Mouse (Mus musculus): ENCODE measurements around the gene Catsper3.

Catsper3 gene

GRCm38 (mm10) chr13:55826796-55827678 lies 42.7 kb downstream of the Catsper3 start:
- DNase-seq (ENCODE audit: low spot score) = no peak

- DNase-seq (ENCODE audit: low spot score) = no peak
Measured at GRCm38 (mm10) chr13:55827679-55828140, 43.3 kb downstream of the Catsper3 start.

- DNase-seq (ENCODE audit: low spot score) = peak; percentile 44
Measured at GRCm38 (mm10) chr13:55828141-55829017, 44.0 kb downstream of the Catsper3 start.

- DNase-seq (ENCODE audit: low spot score) = peak; percentile 35
Measured at GRCm38 (mm10) chr13:55829018-55829655, 44.8 kb downstream of the Catsper3 start.

- DNase-seq (ENCODE audit: low spot score) = peak; percentile 53
Measured at GRCm38 (mm10) chr13:55830081-55830832, 45.9 kb downstream of the Catsper3 start.

- DNase-seq (ENCODE audit: low spot score) = peak; percentile 50
Measured at GRCm38 (mm10) chr13:55830833-55831721, 46.7 kb downstream of the Catsper3 start.

- DNase-seq (ENCODE audit: low spot score) = peak; percentile 41
Measured at GRCm38 (mm10) chr13:55831722-55832160, 47.4 kb downstream of the Catsper3 start.

DNA sequence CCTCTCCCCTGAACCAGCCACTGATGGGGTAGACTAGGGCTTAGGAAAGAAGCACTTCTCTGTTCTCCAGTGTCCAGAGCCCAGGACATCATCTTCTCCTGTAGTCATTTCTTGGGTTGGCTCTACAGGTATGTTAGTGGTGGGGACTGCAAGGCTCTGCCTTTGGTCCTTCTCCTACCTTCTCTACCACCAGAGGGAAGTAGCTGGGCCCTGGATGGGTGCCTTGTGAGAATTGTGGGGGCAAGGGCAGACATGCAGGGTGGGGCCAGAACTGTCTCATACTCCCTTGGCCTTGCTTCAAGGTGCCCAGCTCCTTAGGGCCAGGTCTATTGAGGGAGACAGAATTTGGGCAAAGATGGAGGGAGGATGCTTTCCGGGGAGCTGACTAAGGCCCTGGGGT lies 48.2 kb downstream of the Catsper3 start:
- no peak for DNase-seq (ENCODE audit: low spot score)

GRCm38 (mm10) chr13:55833921-55834320 lies 49.6 kb downstream of the Catsper3 start:
- DNase-seq (ENCODE audit: low spot score) = no peak

- DNase-seq (ENCODE audit: low spot score) = no peak
Measured at GRCm38 (mm10) chr13:55834667-55835066, 50.3 kb downstream of the Catsper3 start.

DNA sequence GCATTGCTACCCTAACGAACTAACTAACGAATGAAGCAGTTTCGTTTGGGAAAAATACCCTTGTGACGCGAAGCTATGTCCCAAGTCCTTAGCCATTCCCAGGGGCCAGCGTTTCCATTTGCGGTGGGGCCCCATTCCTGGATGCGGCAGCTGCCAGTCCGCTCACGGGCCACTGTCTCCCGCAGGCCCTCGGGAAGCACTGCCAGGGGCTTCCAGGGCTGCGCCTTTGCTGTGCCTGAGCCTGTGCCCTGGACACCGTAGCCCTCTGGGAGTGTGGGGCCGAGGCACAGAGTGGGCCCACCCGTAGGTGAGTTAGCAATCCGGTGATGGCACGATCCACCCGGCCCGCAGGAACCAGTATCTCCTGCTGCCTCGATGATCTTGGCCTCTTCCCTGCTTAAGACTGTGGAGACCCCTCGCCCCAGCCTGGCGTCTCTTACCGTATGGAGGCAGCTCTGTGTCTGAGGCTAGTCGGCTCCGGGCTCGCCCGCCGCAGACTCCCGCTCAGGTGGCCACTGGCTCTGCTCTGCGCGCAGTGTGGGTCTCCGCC lies 51.3 kb downstream of the Catsper3 start:
- no peak for DNase-seq (ENCODE audit: low spot score)

GRCm38 (mm10) chr13:55836142-55836625 lies 51.8 kb downstream of the Catsper3 start, which contains the start of gene Pitx1:
Gene Pitx1, minus strand, starts transcription at chr13:55836192.
- no peak for DNase-seq (ENCODE audit: low spot score)

DNA sequence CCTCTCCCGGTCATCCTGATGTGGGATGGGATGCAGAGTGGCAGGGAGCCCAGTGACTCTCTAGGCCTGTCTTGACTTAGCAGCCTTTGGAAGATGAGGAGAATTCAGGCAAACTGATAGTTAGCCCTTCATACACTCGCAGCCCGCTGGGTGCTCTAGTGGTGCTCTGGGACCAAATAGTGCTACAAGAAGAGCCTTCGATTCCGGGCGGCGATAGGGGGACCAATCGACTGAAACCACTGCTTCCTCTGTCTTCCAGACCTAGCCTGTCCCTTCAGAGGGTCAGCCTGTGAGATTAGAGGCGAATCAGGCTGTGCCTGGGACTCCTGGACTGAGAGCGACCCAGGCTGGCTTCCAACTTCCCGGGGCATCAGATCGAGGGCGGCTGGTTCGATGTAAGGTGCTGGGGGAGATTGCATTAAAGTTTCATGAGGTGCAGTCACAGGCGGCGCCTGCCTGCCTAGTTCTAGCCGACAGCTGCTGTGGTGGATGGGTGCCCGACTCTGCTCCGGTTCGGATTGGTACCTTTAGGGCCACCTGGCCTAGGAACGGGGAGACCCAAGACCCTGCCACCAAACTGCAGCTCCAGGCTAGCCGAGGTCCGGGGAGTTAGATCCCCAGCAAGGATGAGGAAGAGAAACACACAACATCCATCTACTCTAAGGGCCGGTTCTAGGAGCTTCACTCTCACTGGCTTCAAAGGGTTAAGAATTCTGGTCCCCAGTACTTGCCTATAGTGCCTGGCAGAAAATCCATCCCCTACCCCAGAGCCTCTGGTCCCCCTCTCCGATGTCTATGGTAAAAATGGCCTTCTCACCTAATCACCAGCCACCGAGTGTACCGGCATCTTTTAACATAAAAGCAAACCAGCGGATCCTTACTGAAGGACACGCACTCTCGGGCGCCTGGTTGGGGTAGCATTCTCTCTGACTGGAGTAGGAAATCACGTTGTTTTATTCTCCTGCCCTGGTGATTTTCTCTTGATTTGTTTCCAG lies 52.7 kb downstream of the Catsper3 start:
- DNase-seq (ENCODE audit: low spot score) = no peak

DNA sequence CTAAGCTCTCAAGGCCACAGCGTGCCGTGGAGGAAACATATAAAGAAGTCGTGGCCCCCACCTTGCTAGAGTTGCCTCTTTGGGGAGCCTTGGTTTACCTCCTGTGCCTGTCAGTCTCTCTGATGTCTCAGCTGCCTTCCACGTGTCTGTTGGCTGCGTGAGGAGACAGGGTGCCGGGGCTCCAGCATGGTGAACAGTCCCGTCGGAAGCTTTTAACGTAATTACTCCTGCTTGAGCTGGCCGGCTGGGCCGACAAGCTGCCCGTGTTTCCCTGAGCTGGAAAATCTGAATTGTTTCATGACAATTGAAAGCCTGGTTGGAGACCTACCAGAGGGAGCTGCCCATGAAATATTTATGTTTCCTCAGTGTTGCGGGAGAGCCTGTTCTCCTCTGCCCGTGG lies 55.9 kb downstream of the Catsper3 start:
- DNase-seq (ENCODE audit: low spot score) = no peak

- no peak for DNase-seq (ENCODE audit: low spot score)
Measured at GRCm38 (mm10) chr13:55843700-55844099, 59.3 kb downstream of the Catsper3 start.

DNA sequence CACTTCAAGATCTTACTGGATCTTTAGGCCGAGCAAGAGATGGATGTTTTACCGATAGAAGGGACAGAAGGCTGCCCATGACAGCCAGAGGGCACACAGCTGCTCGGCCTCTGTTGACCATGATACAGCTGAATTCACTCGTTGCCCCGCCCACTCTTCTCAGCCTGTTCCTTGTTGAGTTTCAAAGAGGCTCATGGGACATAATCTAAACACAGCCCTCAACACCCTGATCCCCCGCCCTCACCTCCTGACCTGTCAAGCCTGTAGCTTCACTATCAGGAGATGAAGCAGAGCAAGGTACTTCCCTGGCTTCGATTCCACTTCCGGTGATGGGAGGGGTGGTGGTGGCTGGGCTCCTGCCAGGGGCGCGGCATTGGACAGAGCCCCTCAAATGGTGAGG lies 63.4 kb downstream of the Catsper3 start:
- peak; percentile 79 for DNase-seq (ENCODE audit: low spot score)

GRCm38 (mm10) chr13:55848604-55849190 lies 64.3 kb downstream of the Catsper3 start:
- peak; percentile 59 for DNase-seq (ENCODE audit: low spot score)

GRCm38 (mm10) chr13:55850726-55851125 lies 66.4 kb downstream of the Catsper3 start:
- DNase-seq (ENCODE audit: low spot score) = no peak

Data from embryo, embryonic 10 days (tissue).